Mouse (Mus musculus) cerebellum, postnatal 25 days (tissue): ENCODE data around the gene 2010315B03Rik.
"Not testable (repeated sequence)": the region's sequence is repeated elsewhere in the genome, so short reads cannot be mapped to it uniquely, and the experiment has no call there.

Experiments
- DNase-seq, 2 experiments: peaks; one replicate each; pipeline ENCODE4 v3.0.0; 2021; ENCODE audit warnings: mixed read lengths in 2 of 2

The 2010315B03Rik gene

DNA sequence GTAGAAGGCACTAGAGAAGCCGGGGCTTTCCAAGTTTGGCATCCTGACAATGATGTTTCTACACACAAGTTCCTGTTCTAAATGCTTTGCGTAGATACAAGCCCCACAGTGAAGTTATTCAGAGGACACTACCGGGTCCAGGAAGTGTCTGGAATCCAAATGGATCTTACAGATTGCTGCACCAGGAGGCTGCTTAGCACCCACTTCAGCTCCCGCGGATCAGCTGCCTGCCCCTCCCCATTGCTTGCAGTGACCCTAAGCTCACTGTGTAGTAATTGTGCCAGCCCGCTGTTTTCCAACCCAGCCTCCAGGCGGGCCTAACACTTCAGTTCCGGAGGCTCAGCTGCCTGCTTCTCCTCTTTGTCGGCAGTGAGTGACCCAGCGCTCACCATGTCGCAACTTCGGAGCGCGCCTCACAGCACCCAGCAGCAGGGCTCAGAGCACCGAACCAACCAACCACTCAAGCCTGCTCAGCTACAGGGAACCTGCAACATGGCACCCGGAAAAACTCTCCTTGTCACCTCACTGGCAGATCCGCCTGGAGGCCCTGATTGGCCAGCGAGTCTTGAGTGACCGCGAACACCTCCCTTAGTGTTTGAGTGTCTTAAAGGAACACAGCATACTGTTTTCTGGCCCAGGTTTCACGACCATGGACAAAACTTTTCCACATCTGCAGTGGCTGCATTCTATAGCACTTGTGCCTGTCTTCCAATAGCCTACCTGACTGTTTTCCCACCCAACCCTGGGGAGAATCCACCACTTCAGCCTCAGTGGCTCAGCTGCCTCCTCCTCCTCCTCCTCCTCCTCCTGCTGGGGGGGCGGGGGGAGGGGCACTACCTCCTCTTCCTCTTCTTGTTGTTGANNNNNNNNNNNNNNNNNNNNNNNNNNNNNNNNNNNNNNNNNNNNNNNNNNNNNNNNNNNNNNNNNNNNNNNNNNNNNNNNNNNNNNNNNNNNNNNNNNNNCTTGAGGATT lies at the start of gene 2010315B03Rik:
TSS of gene 2010315B03Rik (minus strand) at position 526 of the 972 bp plus-strand sequence.
- peak; percentile 86 to 88 for DNase-seq

DNA sequence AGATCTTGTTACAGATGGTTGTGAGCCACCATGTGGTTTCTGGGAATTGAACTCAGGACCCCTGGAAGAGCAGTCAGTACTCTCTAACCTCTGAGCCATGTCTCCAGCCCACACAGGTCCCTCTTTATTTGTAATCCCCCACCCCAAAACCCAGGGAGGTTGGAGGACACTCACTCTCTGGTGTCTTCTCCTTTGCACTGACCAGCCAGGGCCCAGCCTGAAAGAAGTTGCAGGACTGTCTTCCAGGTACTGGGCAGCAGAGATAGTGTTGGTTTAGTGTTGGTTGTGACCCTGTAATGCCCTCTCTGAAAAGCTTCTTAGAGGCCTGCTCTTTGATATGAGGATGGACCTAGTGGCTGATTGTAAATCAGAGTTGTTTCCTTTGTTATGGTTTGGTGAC lies 994 bp downstream of the 2010315B03Rik start:
- DNase-seq, result peak in 1 of 2 experiments; percentile 5

DNA sequence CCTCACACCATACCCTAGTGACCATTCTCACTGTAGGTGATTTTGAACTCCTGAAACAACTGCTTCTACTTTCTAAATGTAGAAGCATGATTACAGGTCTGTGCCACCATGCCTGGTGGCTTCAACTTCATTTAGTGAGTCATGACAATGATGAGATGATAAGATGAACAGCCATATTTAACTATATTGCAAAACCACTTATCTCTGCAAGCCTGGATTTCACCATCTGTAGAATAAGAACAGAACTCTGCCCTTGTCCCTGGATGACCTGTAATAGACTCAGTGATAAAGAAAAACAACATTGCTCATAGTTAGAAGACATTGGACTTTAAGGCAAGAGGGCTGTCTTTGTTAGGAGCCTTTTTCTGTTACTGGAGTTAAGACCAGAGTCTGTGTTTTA lies 24.2 kb downstream of the 2010315B03Rik start:
- no peak for DNase-seq

DNA sequence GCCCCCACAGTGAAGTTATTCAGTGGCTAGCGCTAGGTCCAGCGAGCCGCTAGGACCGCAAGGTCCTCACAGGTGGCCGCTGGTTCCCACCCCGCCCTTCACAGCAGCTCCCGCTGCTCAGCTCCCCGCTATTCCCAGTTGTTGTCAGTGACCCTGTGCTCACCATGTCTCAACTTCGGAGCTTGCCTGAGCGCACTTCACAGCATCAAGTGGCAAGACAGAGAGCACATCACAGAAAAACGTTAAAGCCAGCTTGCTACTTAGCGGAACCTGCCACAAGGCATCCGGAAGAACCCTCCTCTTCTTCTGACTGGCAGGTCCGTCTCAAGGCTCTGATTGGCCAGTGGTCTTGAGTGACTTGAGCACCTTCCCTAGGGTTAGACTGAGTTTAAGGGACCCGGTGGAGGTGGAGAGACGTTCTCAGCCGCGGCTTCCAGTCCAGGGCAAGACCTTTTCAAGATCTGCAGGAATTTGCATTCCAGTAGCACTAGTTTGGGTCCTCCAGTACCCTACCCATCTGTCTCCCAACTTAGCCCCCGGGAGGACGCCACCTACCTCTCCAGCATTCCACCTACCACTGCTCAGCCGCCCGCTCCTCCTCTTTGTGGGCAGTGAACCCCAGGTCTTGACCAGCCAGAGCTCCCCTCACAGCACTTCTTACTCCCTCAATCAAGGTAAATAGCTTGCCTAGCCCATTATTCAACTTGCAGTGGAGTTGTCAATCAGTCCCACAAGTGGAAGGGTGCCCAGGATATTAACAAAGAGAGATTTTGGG lies 30.4 kb downstream of the 2010315B03Rik start:
- DNase-seq, result peak; percentile 85 to 87

DNA sequence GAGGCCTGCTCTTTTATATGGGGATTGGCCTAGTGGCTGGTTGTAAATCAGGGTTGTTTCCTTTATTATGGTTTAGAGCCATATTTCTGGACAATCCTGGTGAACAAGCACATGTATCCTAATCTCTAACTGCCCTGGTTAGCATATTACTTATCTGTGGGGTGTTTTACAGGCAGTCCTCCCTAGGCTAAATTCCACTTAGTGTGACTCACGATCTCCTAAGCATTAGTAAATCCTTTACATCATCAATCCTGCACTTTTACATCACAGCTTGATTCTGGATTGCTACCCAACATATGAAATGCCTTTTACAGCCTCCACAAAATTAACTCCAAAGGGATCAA lies 31.1 kb downstream of the 2010315B03Rik start:
- DNase-seq, result no peak

DNA sequence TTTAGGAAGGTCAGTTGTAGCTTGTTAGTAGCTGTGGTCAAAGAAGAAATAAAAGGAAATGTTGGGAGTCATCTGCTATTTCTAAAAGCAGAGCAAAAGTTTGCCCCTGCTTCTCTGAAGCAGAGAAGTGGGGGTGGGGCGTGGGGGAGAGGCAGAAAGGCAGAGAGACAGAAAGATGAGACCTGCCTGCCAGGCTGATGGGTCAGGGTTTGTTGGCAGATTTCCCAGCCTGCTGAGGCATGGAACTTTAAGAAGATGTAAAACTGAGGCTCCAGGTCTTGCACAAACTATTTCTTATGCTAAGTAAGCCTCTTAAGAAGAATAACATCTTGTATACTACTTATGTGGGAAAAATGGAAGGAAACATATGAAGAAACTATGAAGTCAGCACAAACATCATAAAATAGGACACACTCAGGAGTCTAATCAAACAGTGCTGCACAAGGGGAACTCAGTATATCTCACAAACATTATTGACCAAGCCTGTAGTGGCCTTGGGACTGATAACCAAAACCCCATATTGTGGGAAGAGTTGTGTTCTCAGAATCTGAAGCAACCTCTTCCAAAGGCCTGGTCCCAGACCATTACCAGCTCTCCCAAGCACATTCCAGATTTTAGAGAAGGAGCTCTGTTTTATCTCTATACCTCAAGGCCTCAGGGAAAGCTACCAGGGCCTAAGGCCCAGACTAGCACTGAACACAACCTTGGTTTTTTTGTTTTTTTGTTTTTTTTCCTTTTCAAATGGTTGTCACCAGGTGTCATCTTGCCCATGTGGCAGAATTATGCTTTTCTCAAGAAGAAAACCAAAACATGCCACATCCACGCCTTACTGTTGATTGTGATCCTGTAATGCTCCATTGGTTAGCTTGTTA lies 31.7 kb downstream of the 2010315B03Rik start:
- DNase-seq, result peak in 1 of 2 experiments; percentile 27

DNA sequence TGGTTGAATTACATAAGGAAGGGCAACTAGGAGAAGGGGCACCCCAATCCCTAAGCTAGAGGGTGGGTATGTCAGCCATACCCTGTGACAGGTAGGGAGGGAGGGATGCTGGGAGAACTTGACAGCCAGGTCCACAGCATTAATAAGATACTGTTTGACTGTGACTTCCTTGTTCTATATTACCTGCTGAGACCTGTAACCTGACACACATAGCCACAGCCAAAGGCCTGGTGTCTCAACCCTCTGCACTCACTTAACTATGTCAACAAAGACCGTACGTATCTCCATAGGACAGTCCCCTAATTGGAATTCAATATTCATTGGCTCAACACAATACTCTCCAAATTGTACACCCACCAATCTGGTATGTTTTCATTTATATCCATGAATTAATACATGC lies 33.2 kb downstream of the 2010315B03Rik start:
- DNase-seq, result no peak

DNA sequence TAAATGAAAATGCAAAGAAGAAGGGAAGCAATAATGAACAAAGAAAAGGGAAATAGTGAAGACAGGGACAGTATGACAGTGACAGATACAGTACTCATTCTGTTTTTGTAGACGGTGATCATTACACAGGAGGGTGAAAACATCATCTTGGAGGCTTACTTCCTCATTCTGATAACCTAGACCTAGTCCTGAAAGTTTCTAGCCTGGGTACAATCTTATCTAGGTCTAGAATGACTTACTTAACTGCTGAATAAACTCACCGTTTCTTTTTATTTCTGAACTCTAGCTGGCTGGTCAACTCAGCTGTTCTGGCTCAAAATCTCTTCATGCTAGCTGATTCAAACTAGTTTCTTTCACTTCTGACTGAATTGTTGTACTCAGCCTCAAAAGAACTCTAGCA lies 37.4 kb downstream of the 2010315B03Rik start:
- DNase-seq, result no peak

DNA sequence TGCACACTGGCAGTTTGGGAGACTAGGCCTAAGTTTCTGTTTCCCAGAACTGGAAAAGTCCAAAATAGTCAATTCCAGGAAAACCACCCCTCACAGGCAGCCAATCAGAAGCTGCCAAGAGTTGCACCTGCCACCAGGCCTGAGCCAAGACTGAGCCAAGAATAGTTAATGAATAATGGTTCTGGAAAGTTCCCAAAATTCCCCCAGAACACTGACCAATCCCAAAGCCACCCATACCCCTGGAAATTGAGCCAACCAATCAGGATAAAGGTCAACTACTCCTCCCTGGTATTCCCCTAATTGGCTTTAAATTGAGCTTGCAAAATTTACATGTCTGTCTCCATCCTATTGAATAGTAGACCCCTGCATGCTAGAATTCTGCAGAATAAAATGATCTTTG lies 39.3 kb downstream of the 2010315B03Rik start:
- DNase-seq, result peak in 1 of 2 experiments; percentile 19

DNA sequence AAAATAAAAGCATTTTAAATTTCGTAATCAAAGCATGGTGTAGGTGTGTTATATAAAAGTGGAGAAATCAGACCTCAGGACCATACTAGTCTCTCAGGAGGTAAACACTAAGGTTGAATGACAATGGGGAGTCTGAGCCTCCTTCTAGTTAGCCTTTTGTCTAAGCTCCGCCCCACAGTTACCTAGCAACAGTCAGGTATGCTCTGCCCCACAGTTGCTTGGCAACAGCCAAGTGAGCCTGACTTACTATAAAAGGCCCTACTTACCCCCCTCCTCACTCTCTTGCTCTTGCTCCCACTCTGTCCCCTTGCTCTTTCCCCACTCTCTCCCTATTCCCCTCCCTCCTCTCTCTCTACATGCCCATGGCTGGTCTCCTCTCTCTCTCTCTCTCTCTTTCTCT lies 44.6 kb downstream of the 2010315B03Rik start:
- DNase-seq, result no peak

DNA sequence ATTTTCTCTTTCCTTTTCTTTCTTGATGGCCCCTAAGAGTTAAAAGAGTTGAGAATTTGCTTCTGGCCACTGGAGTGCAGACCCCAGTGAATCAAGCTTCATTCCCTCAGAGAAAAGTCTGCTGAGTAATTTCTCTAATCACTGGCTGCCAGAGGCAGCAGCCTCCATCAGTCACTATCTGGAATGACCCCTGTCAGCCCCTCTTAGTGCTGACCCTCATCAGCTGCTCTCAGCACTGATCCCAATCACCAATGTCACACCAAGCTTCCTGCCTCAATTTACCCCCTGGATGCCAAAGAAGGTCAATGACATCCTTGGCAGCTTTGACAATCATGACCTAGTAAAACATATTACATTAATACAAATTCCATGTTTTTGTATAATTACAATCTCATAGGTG lies 45.0 kb downstream of the 2010315B03Rik start:
- DNase-seq, result no peak

DNA sequence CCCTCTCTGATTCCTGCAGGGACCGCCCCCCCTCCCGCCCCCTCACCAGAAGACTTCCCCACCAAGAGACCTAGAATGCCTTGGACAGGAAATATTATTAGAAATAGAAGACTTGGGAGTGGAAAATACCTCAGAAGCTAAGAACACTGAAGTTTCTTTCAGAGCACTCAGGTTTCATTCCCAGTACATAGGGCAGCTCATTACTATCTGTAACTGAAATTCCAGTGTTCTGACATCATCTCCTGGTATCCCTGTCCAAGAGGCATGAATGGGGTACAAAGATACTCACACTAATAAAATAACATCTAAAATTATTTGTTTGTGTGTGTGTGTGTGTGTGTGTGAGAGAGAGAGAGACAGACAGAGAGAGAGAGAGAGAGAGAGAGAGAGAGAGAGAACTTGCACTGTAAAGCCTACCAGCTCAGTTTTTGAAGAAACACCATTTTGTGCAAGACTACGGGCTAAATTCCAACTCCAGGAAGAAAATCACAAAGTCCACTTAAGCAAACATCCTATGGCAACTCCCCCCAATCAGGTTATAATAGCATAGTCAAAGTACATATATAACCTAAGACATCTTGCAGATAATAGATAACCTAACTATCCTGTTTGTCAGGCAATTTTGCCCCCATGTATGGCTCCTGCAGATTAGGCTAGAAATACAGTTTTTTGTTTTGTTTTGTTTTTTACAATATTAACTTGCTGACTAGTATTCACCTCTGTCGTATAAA lies 49.3 kb downstream of the 2010315B03Rik start:
- DNase-seq, result no peak

DNA sequence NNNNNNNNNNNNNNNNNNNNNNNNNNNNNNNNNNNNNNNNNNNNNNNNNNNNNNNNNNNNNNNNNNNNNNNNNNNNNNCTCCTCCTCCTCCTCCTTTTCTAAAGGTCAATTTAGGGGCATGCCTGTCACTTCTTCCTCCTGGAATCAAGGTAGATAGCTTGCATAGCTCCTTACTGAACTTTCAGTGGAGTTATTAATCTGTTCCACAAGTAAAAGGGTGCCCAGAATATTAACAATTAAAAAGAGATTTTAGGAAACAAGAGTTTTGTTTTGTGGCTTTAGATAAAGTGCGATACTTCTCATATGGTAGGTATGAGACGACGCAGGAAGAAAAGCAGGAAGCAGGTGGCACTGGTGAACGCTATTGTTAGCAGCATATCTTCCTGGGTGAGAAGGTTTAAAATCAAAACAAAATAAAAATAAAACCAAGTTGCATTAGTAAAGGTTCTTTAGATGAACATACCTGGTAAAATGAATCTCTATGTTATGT lies 54.4 kb downstream of the 2010315B03Rik start:
- DNase-seq, result no peak

DNA sequence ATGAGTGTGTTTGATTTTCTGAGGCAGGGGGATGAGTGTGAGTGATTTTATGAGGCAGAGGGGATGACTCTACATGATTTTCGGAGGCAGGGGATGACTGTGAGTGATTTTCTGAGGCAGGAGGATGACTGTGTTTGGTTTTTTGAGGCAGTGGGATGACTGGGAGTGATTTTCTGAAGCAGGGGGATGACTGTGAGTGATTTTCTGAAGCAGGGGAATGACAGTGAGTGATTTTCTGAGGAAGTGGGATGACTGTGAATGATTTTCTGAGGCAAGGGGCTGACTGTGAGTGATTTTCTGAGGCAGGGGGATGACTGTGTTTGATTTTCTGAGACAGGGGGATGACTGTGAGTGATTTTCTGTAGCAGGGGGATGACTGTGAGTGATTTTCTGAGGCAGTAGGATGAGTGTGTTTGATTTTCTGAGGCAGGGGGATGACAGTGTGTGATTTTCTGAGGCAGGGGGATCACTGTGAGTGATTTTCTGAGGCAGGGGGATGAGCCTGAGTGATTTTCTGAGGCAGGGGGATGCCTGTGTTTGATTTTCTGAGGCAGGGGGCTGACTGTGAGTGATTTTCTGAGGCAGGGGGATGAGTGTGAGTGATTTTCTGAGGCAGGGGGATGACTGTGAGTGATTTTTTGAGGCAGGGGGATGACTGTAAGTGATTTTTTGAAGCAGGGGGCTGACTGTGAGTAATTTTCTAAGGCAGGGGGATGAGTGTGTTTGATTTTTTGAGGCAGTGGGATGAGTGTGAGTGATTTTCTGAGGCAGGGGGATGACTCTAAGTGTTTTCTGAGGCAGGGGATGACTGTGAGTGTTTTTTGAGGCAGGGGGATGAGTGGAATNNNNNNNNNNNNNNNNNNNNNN lies 55.1 kb downstream of the 2010315B03Rik start:
- DNase-seq, result no peak

DNA sequence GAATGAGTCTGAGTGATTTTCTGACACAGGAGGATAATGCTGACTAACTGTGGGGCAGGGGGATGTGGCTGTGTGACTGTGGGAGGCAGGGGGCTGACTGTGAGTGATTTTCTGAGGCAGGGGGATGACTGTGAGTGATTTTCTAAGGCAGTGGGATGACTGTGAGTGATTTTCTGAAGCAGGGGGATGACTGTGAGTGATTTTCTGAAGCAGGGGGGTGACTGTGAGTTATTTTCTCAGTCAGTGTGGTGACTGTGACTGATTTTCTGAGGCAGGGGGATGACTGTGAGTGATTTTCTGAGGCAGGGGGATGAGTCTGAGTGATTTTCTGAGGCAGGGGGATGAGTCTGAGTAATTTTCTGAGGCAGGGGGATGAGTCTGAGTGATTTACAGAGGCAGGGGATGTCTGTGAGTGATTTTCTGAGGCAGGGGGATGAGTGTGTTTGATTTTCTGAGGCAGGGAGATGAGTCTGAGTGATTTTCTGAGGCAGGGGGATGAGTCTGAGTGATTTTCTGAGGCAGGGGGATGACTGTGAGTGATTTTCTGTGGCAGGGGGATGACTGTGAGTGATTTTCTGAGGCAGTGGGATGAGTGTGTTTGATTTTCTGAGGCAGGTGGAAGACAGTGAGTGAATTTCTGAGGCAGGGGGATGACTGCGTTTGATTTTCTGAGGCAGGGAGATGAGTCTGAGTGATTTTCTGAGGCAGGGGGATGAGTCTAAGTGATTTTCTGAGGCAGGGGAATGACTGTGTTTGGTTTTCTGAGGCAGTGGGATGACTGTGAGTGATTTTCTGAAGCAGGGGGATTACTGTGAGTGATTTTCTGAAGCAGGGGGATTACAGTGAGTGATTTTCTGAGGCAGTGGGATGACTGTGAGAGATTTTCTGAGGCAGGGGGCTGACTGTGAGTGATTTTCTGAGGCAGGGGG lies 56.0 kb downstream of the 2010315B03Rik start:
- not testable (repeated sequence) for DNase-seq

DNA sequence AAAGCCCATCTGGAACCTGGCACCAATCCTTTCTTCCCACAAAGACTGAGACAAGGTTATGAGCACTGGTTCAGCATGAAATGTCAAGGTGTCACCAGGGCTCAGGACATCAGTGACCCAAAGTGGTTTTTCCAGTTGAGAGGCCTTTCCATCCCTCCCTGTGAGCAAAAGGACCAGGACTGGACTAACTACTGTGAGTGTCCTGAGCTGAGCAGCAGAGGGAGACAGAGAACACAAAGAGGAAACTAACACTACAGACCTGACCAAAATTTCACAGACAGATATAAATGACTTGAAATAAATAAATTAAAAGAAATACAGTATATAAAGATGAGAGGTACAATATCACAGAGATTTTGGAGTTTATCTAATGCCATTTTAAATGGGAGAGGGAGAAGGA lies 61.1 kb downstream of the 2010315B03Rik start:
- DNase-seq, result no peak
